Mouse (Mus musculus): ENCODE measurements around the gene Fgf22.

- TF ChIP-seq POLR2A (IDR thresholded peaks at IDR 0.05; ENCODE audit: low read depth, low read length) (no peak), CTCF (IDR thresholded peaks at IDR 0.05; ENCODE audit: extremely low read depth, insufficient read length, insufficient replicate concordance, low read depth, low read length) (no peak)
Measured at GRCm38 (mm10) chr10:79779193-79779592, 24.3 kb downstream of the Fgf22 start.

Measured in small intestine, adult 2 months (tissue).